Mouse (Mus musculus): ENCODE measurements around the gene Kctd17.

Gene Kctd17

GRCm38 (mm10) chr15:78447746-78448535 lies 19.6 kb downstream of the Kctd17 start:
- peak; percentile 85 to 94 for DNase-seq (ENCODE audit: low spot score in 2 of 2)

DNA sequence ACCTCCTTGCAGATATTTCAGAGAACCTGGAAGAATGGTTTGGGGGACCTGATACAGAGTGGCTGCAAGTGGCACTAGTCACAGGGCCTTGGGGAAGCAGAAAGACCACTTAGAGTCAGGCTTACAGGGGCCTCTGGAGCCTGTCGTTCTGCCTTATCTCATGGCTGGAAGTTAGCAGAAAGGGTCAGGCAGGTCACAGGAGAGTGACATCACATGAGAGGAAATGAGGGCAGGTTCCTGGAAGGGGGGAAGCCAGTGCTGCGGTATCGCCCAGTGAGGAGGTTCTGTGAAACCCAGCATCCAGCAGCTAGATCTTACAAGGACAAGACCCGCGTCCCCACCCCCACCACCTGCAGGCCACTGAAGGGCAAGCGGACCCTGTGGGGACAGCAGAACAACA lies 20.8 kb downstream of the Kctd17 start:
- no peak for DNase-seq (ENCODE audit: low spot score in 2 of 2)

DNA sequence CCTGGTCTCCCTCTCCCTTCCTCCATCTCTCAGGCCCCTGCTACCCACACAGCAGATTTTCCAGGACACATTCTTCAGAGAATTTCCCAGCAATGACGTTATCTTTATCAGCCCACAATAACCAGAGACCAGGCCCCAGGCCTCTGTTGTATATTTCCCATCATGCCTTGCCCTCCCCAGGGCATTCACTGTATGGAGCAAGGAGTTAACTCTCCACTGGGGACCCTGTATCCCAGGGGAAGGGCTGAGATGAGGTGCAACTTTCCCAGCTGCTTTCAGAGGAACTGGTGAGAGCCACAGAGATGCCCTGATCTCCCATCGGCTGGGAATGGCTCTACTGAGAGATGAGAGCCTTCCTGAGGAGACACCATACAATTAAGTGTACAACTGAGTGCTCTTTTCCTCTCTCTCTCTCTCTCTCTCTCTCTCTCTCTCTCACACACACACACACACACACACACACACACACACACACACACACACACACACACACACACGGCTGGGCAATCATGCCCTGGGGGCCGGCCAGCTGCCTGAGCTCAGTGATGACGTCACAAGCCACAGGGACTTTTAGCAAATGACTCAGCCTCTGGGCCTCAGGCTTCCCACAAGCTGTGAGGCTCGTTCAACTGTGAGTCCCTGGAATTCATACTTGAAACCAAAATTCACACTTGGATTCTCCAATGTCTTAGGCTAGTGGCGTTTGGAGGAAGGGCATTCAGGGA lies 21.5 kb downstream of the Kctd17 start:
- DNase-seq (ENCODE audit: low spot score in 2 of 2): peak in 1 of 2 experiments; percentile 69

GRCm38 (mm10) chr15:78450419-78450768 lies 22.0 kb downstream of the Kctd17 start:
- DNase-seq (ENCODE audit: low spot score in 2 of 2): no peak

DNA sequence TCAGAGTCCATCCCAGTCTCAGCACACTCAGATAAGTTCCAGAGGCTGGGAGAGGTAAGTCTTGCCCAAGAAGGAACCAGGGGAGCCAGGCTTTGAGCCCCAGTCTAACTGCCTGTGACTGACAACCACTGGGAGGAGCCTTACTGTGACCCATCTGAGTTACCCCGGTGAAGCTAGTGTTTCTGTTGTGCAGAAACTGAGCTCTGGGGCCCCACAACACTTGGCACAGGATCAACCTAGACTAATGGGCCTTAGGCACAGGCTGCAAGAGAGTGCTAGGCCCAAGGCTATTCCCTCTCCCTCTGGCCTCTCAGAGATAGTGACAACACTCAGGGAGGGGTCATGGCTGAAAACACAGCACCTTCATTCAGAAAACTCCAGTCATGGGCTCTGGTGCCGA lies 22.8 kb downstream of the Kctd17 start:
- DNase-seq (ENCODE audit: low spot score in 2 of 2): no peak

DNA sequence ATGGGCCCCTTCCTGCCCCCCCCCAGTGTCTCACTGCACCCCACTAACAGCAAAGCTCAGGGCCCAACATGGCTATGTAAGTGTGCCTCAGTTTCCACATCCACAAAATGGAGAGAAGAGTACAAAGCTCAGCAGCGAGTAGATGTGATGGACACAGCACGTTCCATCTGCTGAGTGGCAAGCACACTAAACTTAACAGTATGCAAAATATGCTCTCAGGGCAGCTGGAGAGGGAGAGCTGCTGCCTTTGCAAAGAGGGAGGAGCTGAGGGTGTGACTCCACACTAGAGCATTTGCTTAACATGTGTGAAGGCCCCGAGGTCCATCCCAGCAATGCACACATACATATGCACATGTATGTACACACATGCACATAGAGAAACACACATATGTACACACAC lies 24.6 kb downstream of the Kctd17 start:
- DNase-seq (ENCODE audit: low spot score in 2 of 2): no peak

GRCm38 (mm10) chr15:78455168-78455567 lies 26.8 kb downstream of the Kctd17 start:
- no peak for DNase-seq (ENCODE audit: low spot score in 2 of 2)

DNA sequence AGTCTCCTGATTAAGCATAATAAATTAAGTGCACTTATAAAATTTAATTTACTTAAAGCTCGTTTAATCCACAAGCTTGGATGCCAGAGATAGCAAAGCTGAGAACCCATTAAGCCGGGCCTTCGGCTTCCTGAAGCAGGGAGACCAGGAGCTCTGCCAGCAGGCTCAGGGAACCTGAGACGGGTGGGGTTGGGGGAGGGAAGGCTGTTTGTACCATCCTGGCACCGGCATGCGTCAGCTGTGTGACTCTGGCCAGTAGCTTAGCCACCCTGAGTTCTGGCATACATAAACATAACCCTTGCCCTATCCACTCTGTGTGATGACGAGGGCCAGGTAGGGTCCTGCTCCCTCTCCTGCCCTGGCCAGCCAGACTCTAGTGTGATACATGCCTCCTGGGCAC lies 27.7 kb downstream of the Kctd17 start:
- DNase-seq (ENCODE audit: low spot score in 2 of 2): no peak

DNA sequence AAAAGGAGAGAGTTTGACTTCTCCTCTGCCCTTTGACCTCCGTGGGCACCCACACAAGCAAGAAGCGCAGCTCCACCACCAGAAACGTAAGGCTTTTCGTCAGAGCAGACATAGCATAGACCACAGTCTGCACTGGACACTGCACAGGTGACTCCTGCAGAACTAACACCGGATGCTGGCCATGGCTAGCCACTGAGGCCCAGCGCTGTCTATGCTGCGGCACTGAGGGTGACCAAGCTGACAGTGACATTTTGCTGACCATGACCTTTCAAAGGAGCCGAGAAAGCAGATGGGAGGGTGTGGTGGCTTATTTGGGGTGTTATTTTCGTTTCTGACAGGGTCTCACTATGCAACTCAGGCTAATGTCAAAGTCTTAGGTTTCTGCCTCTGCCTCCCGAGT lies 28.8 kb downstream of the Kctd17 start:
- no peak for DNase-seq (ENCODE audit: low spot score in 2 of 2)

DNA sequence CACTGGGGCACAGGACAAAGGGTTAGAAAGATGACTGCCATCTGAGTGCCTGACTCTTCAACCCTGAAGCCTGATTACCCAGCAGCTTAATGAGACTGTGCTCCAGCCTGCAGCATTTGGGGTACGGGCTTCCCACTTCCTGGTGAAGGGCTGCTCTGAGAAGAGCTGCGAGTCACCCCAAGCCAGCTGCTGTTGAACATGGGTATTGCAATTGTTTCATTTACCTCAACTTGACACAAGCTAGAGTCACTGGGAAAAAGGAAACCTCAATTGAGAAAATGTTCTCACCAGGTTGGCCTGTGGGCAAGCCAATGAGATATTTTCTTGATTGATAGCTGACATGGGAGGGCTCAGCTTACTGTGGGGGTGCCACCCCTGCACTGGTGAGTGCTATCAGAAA lies 34.6 kb downstream of the Kctd17 start:
- no peak for DNase-seq (ENCODE audit: low spot score in 2 of 2)

DNA sequence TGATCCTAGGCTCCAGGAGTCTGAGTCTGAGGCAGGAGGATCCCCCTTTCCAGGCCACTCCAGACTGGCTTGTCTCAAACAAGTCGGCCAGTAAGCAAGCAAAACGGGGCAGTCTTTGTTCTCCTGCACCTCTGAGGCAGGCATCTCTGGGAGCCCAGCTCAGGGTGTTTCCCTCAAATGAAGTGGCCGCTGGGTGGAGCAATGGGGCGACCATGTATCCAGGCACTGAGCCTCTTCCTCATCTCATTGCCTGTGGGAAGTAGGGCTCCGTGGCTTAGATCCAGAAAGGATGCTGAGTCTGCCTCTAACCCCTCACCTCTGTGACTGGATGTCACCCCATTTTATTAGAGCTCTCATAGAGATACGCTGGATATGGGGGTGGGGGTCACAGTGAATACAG lies 38.4 kb downstream of the Kctd17 start:
- no peak for DNase-seq (ENCODE audit: low spot score in 2 of 2)

- DNase-seq (ENCODE audit: low spot score in 2 of 2): no peak
These were observed 39.2 kb downstream of the Kctd17 start for GRCm38 (mm10) chr15:78467570-78467969.

DNA sequence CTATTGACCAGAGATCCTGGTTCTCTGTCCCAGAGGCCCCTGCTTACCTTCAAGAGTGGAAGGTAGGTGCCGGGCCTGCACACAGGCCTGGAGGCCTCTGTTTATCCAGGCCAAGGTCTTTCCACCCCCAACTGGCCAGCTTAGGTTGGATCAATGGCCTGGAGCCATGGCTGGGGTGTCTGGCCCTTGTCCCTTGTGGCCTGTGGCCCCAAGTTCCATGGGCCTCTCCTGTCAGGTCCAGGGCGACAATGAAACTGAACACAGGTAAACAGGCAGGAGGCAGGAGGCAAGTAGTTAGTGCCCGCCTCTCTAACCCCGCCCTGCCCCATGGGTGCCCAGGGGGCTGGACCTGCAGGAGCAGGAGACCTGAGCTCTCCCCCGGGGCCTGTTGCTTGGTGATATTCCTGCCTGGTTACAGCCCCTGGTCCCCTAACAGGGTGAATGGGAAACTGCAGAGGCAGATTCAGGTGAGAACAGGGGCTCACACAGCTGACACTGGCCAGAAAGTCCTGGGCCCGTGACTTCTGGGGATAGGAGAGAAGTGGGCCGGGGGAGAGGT lies 40.1 kb downstream of the Kctd17 start, which contains the start of gene Tmprss6:
Gene Tmprss6 (minus strand): TSS at position 256 of the 559 bp plus-strand sequence.
- DNase-seq (ENCODE audit: low spot score in 2 of 2): no peak

DNA sequence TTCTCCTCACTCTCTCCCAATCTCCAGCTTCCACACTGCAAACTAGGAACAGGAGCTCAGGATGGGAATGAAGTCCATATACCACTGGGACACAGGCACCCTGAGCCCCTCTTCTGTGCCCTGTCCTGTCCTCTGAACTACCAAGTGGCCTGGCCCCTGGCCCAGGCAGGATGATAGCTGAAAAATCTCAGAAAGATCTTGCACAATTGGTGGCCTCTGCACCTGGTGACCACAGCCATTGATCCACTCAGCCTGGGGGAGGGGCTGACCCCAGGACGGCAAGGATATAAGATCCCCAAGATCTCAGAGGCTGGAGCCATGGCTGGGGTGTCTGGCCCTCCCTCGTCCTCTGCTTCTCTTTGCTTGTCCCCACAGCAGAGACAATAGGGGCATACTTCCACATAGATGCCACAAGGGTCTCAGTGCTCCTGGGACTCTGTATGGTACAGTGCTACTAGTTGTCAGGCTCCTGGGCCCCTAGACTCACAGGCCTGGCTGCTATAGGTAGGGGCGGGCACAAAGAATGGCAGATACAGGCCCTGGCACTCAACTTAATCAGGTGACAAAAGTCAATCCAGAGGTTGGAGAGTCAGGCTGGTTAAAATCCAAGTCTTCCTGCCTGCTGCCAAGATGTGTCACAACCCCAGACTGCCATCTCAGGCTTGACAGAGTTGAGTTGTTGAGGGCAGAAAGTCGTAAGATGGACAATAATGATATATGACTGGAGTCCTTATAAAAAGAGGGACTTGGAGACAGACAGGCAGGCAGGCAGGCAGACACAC lies 42.3 kb downstream of the Kctd17 start:
- DNase-seq (ENCODE audit: low spot score in 2 of 2): peak in 1 of 2 experiments; percentile 15

- DNase-seq (ENCODE audit: low spot score in 2 of 2): no peak
These were observed 43.5 kb downstream of the Kctd17 start for GRCm38 (mm10) chr15:78471902-78472301.

DNA sequence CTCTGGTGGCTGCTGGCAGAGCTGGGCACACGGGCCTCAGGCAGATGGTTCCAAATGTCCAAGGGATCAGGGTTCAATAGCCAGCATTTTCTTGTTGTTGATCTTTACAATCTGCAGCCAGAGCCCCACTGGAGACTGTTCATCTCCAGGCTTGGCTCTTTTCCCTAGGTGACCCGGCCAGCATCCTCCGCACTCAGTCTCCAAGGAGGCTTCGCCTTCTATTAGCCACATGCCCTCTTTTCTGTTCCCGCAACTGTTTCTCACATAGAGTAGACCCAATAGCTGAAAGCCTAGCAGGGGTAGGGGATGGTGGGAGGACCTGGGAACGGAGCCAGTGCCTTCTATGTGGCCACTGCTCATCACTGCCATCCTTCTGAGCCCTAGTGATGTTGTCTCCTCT lies 45.1 kb downstream of the Kctd17 start:
- no peak for DNase-seq (ENCODE audit: low spot score in 2 of 2)

DNA sequence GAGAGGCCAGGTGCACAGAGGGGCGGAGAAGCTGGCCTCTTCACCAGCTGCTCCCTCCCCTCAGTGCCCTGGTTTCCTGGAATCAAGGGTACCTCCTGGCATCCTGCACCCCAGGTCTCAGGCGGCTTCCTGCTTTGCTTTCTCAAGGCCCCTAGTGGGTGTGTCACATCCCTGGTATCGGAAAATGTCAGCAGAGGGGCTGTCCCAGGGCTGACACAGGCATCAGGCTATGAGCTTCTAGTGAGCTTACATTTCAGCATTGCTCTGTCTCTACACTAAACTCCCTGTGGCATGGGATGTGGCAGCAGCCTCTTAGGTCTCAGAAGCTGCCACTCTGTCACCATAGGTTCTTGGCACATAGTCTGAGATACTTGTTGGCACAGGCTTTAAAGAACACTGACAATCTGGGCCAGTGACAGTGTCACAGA lies 47.3 kb downstream of the Kctd17 start:
- no peak for DNase-seq (ENCODE audit: low spot score in 2 of 2)

- DNase-seq (ENCODE audit: low spot score in 2 of 2): no peak
These were observed 48.5 kb downstream of the Kctd17 start for GRCm38 (mm10) chr15:78476878-78477277.

DNA sequence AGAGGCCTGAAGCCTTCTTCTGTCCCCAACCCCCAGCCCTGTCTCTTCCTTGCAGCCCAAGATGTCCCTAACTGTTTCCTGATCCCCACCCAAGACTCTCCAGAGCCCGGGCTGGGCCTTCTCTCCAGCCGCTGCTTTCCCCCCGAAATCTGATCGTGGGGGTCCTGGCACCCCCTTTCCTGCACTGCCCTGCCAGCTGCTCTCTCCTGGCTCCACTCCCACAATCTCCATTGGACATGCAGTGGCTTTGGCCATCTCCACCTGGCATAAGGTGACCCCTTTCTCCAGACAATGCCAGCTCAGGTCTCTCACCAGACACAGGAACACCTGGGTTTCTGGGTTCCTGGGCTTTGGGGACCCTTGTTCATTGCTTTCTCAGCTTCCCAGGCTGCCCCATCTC lies 49.7 kb downstream of the Kctd17 start:
- DNase-seq (ENCODE audit: low spot score in 2 of 2): no peak

- DNase-seq (ENCODE audit: low spot score in 2 of 2): no peak
These were observed 51.1 kb downstream of the Kctd17 start for GRCm38 (mm10) chr15:78479470-78479869.

GRCm38 (mm10) chr15:78480111-78480510 lies 51.7 kb downstream of the Kctd17 start:
- no peak for DNase-seq (ENCODE audit: low spot score in 2 of 2)

GRCm38 (mm10) chr15:78480991-78481390 lies 52.6 kb downstream of the Kctd17 start:
- no peak for DNase-seq (ENCODE audit: low spot score in 2 of 2)
